Mouse (Mus musculus) embryonic facial prominence, embryonic 10.5 days (tissue): ENCODE data around the gene Zfp784. TPM values are rescaled to one million over a fixed set of nuclear protein-coding genes. Genes with fewer than 3 reads are reported as not detected.

Experiments
- DNase-seq: peaks from one replicate; pipeline ENCODE4 v3.0.0-alpha.2; 2017; ENCODE audit warnings: low spot score
- H3K27ac ChIP-seq: fragments of 300-500 bp; sonication (generic); replicated peaks from 2 replicates; pipeline ENCODE4 v1.5.1; 2016; ENCODE audit warnings: mild to moderate bottlenecking
- H3K27me3 ChIP-seq: fragments of 300-500 bp; sonication (generic); replicated peaks from 2 replicates; pipeline ENCODE4 v1.6.1; 2016; ENCODE audit warnings: low read depth, mild to moderate bottlenecking; ENCODE audit not compliant: poor library complexity, severe bottlenecking
- H3K36me3 ChIP-seq: fragments of 300-500 bp; sonication (generic); replicated peaks from 2 replicates; pipeline ENCODE4 v1.6.1; 2016; ENCODE audit warnings: mild to moderate bottlenecking, moderate library complexity
- H3K4me1 ChIP-seq: fragments of 300-500 bp; sonication (generic); 2 replicates; pipeline ENCODE4 v1.6.1; 2016
- H3K4me3 ChIP-seq: fragments of 300-500 bp; sonication (generic); 2 replicates; pipeline ENCODE4 v1.5.1; 2016; ENCODE audit warnings: mild to moderate bottlenecking, moderate library complexity
- H3K9me3 ChIP-seq: fragments of 300-500 bp; sonication (generic); 2 replicates; pipeline ENCODE4 v1.6.1; 2016; ENCODE audit warnings: mild to moderate bottlenecking
- WGBS: fragments of 180-500 bp; shearing (Covaris S2); methylation state at CpG from one replicate; pipeline ENCODE4 v1.1.7; 2016; 5-methylcytosine and 5-hydroxymethylcytosine counted together
- polyA plus RNA-seq: library from polyadenylated mRNA; unstranded; fragments of >200 nt; fragmentation: Nextera tagmentation; extraction: Ambion mirVana; gene quantifications from 2 replicates; pipeline ENCODE4 v1.2.1, GENCODE M21; 2016

The Zfp784 gene
- polyA plus RNA-seq, 1 experiment from 2014 or later = 2.7 TPM

- 8% methylated on average over 32 of the region's 32 CpGs for WGBS
- H3K27me3 ChIP-seq = peaks cover 80% of the 10 kb centered on the region
- no peak overlapping the region for H3K27ac ChIP-seq
- H3K4me3 ChIP-seq = peak overlapping the region; percentile 88
- H3K9me3 ChIP-seq = 0 out of 2 replicates have a peak, but pooled peaks cover 3% of the 10 kb centered on the region
- peak; percentile 36 for DNase-seq
- H3K4me1 ChIP-seq = peaks cover 53% of the 10 kb centered on the region
- H3K36me3 ChIP-seq = no peaks in the 10 kb centered on the region
These were observed 15.4 kb upstream of the Zfp784 start for GRCm38 (mm10) chr7:5053456-5054179.

DNA sequence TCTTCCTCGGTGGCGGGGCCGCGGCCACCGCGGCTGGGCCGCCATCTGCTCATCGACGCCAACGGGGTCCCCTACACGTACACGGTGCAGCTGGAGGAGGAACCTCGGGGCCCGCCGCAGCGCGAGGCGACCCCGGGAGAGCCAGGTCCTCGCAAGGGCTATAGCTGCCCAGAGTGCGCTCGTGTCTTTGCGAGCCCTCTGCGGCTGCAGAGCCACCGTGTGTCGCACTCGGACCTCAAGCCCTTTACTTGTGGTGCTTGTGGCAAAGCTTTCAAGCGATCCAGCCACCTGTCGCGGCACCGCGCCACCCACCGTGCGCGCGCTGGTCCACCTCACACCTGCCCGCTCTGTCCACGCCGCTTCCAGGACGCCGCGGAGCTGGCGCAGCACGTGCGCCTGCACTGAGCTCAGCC is 14.7 kb upstream of the Zfp784 start:
- peak overlapping the region; percentile 88 for H3K4me3 ChIP-seq
- DNase-seq = peak; percentile 40
- H3K27me3 ChIP-seq = peaks cover 73% of the 10 kb centered on the region
- 0 out of 2 replicates have a peak, but pooled peaks cover 3% of the 10 kb centered on the region for H3K9me3 ChIP-seq
- no peaks in the 10 kb centered on the region for H3K36me3 ChIP-seq
- H3K27ac ChIP-seq = peak overlapping the region; percentile 55
- WGBS = 3% methylated on average over 45 of the region's 45 CpGs
- H3K4me1 ChIP-seq = peaks cover 53% of the 10 kb centered on the region

- Histone ChIP-seq H3K27me3 (peaks cover 68% of the 10 kb centered on the region), H3K4me1 (peaks cover 51% of the 10 kb centered on the region), H3K4me3 (peak overlapping the region; percentile 88), H3K27ac (no peak overlapping the region), H3K36me3 (no peaks in the 10 kb centered on the region), H3K9me3 (0 out of 2 replicates have a peak, but pooled peaks cover 3% of the 10 kb centered on the region)
- 3% methylated on average over 12 of the region's 12 CpGs for WGBS
- DNase-seq = peak; percentile 38
These were observed 14.2 kb upstream of the Zfp784 start for GRCm38 (mm10) chr7:5052438-5052837.

DNA sequence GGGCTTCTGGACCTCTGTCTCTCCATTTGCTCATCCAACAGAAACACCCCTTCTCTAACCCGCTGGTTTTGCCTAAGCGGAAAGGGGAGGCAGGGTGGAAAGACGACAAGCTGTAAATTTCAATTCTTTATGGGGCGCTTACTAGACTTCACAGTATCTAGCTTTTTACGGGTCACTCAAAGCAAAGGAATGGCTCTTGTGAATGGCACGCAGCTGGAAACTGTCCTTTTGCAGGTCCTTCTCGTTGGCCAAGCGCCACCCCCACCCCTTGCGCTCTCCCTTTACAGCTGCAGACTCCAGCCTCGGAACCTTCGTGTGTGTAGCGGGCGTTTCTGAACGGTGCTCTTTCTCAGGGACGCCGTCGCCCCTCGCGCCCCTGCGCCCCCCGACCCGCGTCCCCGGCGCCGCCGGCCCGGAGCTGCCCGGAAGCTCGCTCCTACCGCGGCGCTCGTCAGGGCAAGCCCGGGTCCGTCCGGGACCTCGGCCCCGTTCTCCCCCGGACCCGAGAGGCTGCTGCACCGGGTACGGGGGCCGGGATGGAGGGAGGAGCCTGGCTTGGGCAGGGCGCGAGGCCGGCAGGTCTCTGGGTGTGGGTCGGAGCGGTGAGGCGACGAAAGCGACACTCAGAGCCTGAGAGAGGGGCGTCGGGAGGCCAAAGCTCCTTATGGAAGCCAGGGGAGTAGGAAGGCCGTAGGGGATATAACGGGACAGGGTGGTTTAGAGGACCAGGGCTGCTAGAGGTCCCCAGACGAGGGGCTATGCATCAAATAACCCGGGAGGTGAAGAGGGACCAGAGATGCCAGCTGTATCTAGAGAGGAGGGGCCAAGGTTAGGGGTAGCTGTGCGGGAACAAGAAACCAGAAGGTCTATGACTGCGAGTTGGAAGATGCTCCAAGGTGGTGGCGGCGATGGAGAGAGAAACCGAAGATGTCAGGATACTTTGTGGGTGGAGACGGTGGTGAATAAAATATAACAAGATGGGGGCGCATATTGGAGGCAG is 13.2 kb upstream of the Zfp784 start, which contains the start of gene Zfp580:
Gene Zfp580, plus strand, starts transcription at position 346 of the 1,000 bp plus-strand sequence.
- H3K4me3 ChIP-seq = peak within 1 kb of the TSS; percentile 88
- no peaks in the 10 kb centered on the region for H3K9me3 ChIP-seq
- 1% methylated on average over 65 of the region's 65 CpGs for WGBS
- H3K27me3 ChIP-seq = peaks cover 59% of the 10 kb centered on the region
- H3K4me1 ChIP-seq = peaks cover 42% of the 10 kb centered on the region
- H3K36me3 ChIP-seq = no peaks in the 10 kb centered on the region
- H3K27ac ChIP-seq = peak within 1 kb of the TSS; percentile 90
- DNase-seq = peak; percentile 87

DNA sequence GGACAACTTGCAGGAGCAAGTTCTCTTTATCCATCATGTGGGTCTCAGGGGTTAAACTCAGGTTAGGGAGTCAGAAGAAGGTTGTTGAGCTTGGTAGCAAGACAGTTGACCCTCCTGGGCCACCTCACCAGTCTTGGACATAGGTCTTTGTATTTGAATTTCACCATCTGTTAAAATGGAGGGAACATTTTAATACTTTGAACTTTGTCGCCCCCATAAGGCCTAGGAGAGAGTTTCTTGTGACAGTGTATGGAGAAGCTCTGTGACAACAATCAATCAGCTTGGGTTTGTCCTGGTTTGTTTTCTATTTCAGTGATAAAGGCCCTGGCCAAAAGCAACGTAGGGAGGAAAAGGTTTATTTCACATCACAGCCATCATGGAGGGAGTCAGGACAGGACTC is 9.1 kb upstream of the Zfp784 start:
- H3K9me3 ChIP-seq = no peaks in the 10 kb centered on the region
- no peak overlapping the region for H3K4me3 ChIP-seq
- no peaks in the 10 kb centered on the region for H3K36me3 ChIP-seq
- peaks cover 19% of the 10 kb centered on the region for H3K4me1 ChIP-seq
- H3K27ac ChIP-seq = no peak overlapping the region
- DNase-seq = no peak
- 30% methylated on average over 2 of the region's 2 CpGs for WGBS
- peaks cover 17% of the 10 kb centered on the region for H3K27me3 ChIP-seq

GRCm38 (mm10) chr7:5046112-5046511 is 7.9 kb upstream of the Zfp784 start:
- H3K27me3 ChIP-seq = peaks cover 10% of the 10 kb centered on the region
- no peak overlapping the region for H3K4me3 ChIP-seq
- WGBS = 68% methylated on average over 2 of the region's 2 CpGs
- H3K9me3 ChIP-seq = no peaks in the 10 kb centered on the region
- H3K27ac ChIP-seq = no peak overlapping the region
- H3K36me3 ChIP-seq = peaks cover 4% of the 10 kb centered on the region; the same call in 1 of the 2 replicates
- peaks cover 9% of the 10 kb centered on the region for H3K4me1 ChIP-seq
- no peak for DNase-seq

GRCm38 (mm10) chr7:5044981-5045380 is 6.7 kb upstream of the Zfp784 start:
- no peak for DNase-seq
- H3K4me3 ChIP-seq = no peak overlapping the region
- no peaks in the 10 kb centered on the region for H3K9me3 ChIP-seq
- no peak overlapping the region for H3K27ac ChIP-seq
- H3K36me3 ChIP-seq = peaks cover 7% of the 10 kb centered on the region; the same call in 1 of the 2 replicates
- WGBS = 86% methylated on average over 2 of the region's 2 CpGs
- no peaks in the 10 kb centered on the region for H3K4me1 ChIP-seq
- 0 out of 2 replicates have a peak, but pooled peaks cover 2% of the 10 kb centered on the region for H3K27me3 ChIP-seq

DNA sequence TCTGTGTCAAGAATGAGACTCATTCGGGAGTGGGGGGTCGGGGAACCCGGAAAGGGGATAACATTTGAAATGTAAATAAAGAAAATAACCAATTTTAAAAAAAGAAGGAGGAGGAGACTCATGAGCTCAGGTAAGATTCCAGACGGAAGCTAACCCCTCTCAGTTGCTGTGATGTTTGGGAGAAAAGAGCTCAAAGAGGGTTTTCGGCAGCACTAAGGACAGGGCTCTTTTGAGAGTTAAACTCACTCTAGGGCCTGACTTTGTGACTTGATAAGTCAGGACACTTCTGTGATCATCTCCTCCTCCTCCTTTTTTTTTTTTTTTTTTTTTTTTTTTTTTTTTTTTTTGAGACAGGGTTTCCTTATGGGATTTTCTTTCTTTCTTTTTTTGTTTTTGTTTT is 694 bp upstream of the Zfp784 start:
- WGBS = 55% methylated on average over 5 of the region's 5 CpGs
- Histone ChIP-seq H3K9me3 (peaks cover 11% of the 10 kb centered on the region; the same call in 1 of the 2 replicates), H3K4me3 (peak overlapping the region; percentile 82), H3K4me1 (peaks cover 6% of the 10 kb centered on the region; the same call in 1 of the 2 replicates), H3K27ac (peak overlapping the region; percentile 98; the same call in 1 of the 2 replicates), H3K27me3 (no peaks in the 10 kb centered on the region), H3K36me3 (peaks cover 32% of the 10 kb centered on the region)
- no peak for DNase-seq

DNA sequence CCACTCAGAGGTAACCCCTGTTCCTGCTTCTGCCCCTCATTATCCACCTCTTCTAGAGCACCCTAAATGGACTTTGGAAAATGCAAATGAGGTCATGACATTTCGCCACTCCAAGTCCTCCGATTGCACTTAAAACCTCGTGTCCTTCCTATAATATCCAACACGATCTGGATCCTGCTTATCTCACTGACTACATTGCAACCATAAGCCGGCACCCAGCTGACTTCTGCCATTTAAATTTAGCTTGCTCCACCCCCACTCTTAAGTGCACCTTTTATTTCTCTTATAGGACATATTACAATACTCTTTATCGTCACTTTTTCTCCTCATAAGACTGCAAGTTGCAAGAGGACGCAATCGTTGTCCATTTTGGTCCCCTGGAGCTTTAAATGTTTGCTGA is 779 bp downstream of the Zfp784 start:
- Histone ChIP-seq H3K27me3 (no peaks in the 10 kb centered on the region), H3K36me3 (peaks cover 47% of the 10 kb centered on the region), H3K4me3 (peak overlapping the region; percentile 82), H3K9me3 (peaks cover 21% of the 10 kb centered on the region; the same call in 1 of the 2 replicates), H3K4me1 (peaks cover 6% of the 10 kb centered on the region; the same call in 1 of the 2 replicates), H3K27ac (no peak overlapping the region)
- 90% methylated on average over 8 of the region's 8 CpGs for WGBS
- no peak for DNase-seq

GRCm38 (mm10) chr7:5037026-5037425 is 1.2 kb downstream of the Zfp784 start:
- WGBS = 91% methylated on average over 7 of the region's 7 CpGs
- H3K9me3 ChIP-seq = peaks cover 25% of the 10 kb centered on the region
- peak overlapping the region; percentile 82; the same call in 1 of the 2 replicates for H3K4me3 ChIP-seq
- H3K27ac ChIP-seq = no peak overlapping the region
- no peak for DNase-seq
- H3K36me3 ChIP-seq = peaks cover 52% of the 10 kb centered on the region
- H3K27me3 ChIP-seq = no peaks in the 10 kb centered on the region
- peaks cover 6% of the 10 kb centered on the region; the same call in 1 of the 2 replicates for H3K4me1 ChIP-seq

GRCm38 (mm10) chr7:5036136-5036535 is 2.1 kb downstream of the Zfp784 start:
- no peak overlapping the region for H3K27ac ChIP-seq
- peaks cover 34% of the 10 kb centered on the region for H3K9me3 ChIP-seq
- H3K36me3 ChIP-seq = peaks cover 56% of the 10 kb centered on the region
- no peak for DNase-seq
- H3K27me3 ChIP-seq = no peaks in the 10 kb centered on the region
- H3K4me1 ChIP-seq = peaks cover 6% of the 10 kb centered on the region; the same call in 1 of the 2 replicates
- 0 out of 2 replicates have a peak overlapping the region, but pooled peaks have one; percentile 8 for H3K4me3 ChIP-seq
- WGBS = 93% methylated on average over 9 of the region's 9 CpGs

- H3K36me3 ChIP-seq = peaks cover 59% of the 10 kb centered on the region
- peaks cover 6% of the 10 kb centered on the region; the same call in 1 of the 2 replicates for H3K4me1 ChIP-seq
- H3K9me3 ChIP-seq = peaks cover 39% of the 10 kb centered on the region
- no peaks in the 10 kb centered on the region for H3K27me3 ChIP-seq
- no peak overlapping the region for H3K27ac ChIP-seq
- 95% methylated on average over 17 of the region's 17 CpGs for WGBS
- DNase-seq = no peak
- 0 out of 2 replicates have a peak overlapping the region, but pooled peaks have one; percentile 8 for H3K4me3 ChIP-seq
These were observed 2.6 kb downstream of the Zfp784 start for GRCm38 (mm10) chr7:5035628-5036027.
